Mouse (Mus musculus): ENCODE results near the gene Tmem43.

DNA sequence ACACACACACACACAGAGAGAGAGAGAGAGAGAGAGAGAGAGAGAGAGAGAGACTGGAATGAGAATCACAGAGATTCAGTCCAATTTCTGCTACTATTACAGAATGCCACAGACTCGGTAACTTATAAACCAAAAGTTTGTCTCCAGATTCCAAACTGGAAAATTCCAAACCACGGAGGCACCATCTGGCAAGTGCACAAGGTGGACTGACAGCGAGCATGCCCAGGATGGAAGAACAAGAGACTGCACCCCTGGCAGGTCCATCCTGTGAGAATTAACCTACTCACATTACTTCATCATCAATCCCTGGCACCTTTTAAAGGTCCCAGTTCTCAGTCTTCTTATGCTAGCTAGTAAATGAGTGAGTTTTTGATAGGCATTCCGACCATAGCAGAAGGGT, 60.8 kb downstream of the Tmem43 start:
- TF ChIP-seq POLR2A (IDR thresholded peaks at IDR 0.05; ENCODE audit: borderline replicate concordance, control insufficient read depth, low read depth, low read length) (no peak), CTCF (IDR thresholded peaks at IDR 0.05; ENCODE audit: control insufficient read depth, insufficient read depth, low read length) (no peak)

Data from bone marrow, adult 2 months (tissue).